Mouse (Mus musculus) heart, embryonic 16.5 days (tissue): ENCODE measurements around the gene Iqgap3. TPM values are rescaled to one million over a fixed set of nuclear protein-coding genes. Genes with fewer than 3 reads are reported as not detected.

ENCODE experiments used
- polyA plus RNA-seq: library from polyadenylated mRNA; unstranded; fragments of >200 nt; fragmentation: Nextera tagmentation; extraction: Ambion mirVana; gene quantifications from 2 replicates; pipeline ENCODE4 v1.2.1, GENCODE M21; 2015

The Iqgap3 gene
- polyA plus RNA-seq, 1 experiment from 2014 or later, result 23.6 TPM

Other genes starting within 250 kb of the Iqgap3 start
- gene Sh2d2a, start 235.2 kb upstream of the Iqgap3 start, polyA plus RNA-seq, result 3.3 and 8.9 TPM in 2 replicates
- 10.6 and 12.1 TPM in 2 replicates for gene Prcc, start 196.4 kb upstream of the Iqgap3 start, polyA plus RNA-seq
- gene Hdgf, start 175.7 kb upstream of the Iqgap3 start, polyA plus RNA-seq, result 74.3 and 134 TPM in 2 replicates
- 66.1 and 68.4 TPM in 2 replicates for gene Mrpl24, start 162.5 kb upstream of the Iqgap3 start, polyA plus RNA-seq
- gene Isg20l2, start 151.7 kb upstream of the Iqgap3 start, polyA plus RNA-seq, result 29.2 and 29.4 TPM in 2 replicates
- 14.0 and 15.1 TPM in 2 replicates for gene Rrnad1, start 151.3 kb upstream of the Iqgap3 start, polyA plus RNA-seq
- 7.8 and 10.1 TPM in 2 replicates for gene Crabp2, start 133.3 kb upstream of the Iqgap3 start, polyA plus RNA-seq
- gene Nes, start 110.9 kb upstream of the Iqgap3 start, polyA plus RNA-seq, result 9.5 and 13.4 TPM in 2 replicates
- 0.13 and 0.47 TPM in 2 replicates for gene Bcan, start 81.7 kb upstream of the Iqgap3 start, polyA plus RNA-seq
- gene Hapln2, start 54.4 kb upstream of the Iqgap3 start, polyA plus RNA-seq, result 0.18 TPM in 1 of 2 replicates, not detected in the other
- gene Gpatch4, start 38.9 kb upstream of the Iqgap3 start, polyA plus RNA-seq, result 19.3 and 21.3 TPM in 2 replicates
- 155 and 169 TPM in 2 replicates for gene Naxe, start 23.5 kb upstream of the Iqgap3 start, polyA plus RNA-seq
- 0.12 and 0.18 TPM in 2 replicates for gene Ttc24, start 3.7 kb upstream of the Iqgap3 start, polyA plus RNA-seq
- gene Mef2d, start 60.4 kb downstream of the Iqgap3 start, polyA plus RNA-seq, result 40.5 and 44.7 TPM in 2 replicates
- 0.09 and 0.21 TPM in 2 replicates for gene Rhbg, start 172.7 kb downstream of the Iqgap3 start, polyA plus RNA-seq
- 0.19 TPM in 1 of 2 replicates, not detected in the other for gene Gm38392, start 205.2 kb downstream of the Iqgap3 start, polyA plus RNA-seq
- 13.4 and 16.1 TPM in 2 replicates for gene Tsacc, start 215.0 kb downstream of the Iqgap3 start, polyA plus RNA-seq
- 383 and 394 TPM in 2 replicates for gene Cct3, start 215.1 kb downstream of the Iqgap3 start, polyA plus RNA-seq
- 142 and 149 TPM in 2 replicates for gene Glmp, start 243.1 kb downstream of the Iqgap3 start, polyA plus RNA-seq